Mouse (Mus musculus): Measurements from ENCODE around the gene Medag.

GRCm38 (mm10) chr5:149380388-149380916 is 31.1 kb upstream of the Medag start:
- TF ChIP-seq POLR2A (IDR thresholded peaks at IDR 0.05; ENCODE audit: insufficient read depth, low read depth, low read length) = no peak
- TF ChIP-seq EP300 (IDR thresholded peaks at IDR 0.05; ENCODE audit: insufficient read depth, low read depth, low read length) = no peak
- TF ChIP-seq CTCF (IDR thresholded peaks at IDR 0.05) = no peak

All from heart, adult 2 months (tissue).